In the genomic region with DNA sequence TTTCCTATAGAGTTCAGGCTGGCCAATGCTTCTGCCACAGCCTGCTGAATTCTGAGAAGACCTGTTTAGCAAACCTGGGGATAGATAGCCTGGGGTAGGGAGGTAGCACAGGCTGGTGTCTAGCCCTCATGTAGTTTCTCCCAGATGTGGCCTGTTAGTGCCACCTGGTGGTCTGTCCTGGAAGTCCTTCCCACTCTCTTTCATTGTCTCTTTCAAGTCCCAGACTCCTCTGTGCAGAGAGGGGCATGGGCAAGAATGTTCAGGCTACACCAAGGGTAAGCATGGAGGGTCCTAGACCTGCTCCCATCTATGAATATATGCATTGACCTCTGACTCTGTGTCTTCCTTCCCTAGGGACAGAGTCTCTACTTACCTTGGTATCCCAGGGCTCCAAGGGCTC, we compare ENCODE assay signal across 8 mouse cellular contexts. TPM values are rescaled to one million over a fixed set of nuclear protein-coding genes. Genes with fewer than 3 reads are reported as not detected.
DNase-seq lines count a peak whose midpoint lies in the region; ATAC-seq and TF ChIP-seq lines count a peak whose summit lies in the region.

No protein-coding gene starts in this region.

- no peak overlapping the region for H3K4me3 ChIP-seq in ES-Bruce4 (ENCODE audit: low read depth, low read length)
- no peak overlapping the region for H3K4me3 ChIP-seq in forebrain, embryonic 13.5 days
- H3K4me3 ChIP-seq in hindbrain, embryonic 10.5 days = no peak overlapping the region
- H3K4me3 ChIP-seq in layer of hippocampus, adult 2 months = no peak overlapping the region
- H3K4me3 ChIP-seq in lung, embryonic 16.5 days (ENCODE audit: low read length) = no peak overlapping the region
- H3K4me3 ChIP-seq in thymus, adult 2 months (ENCODE audit: control insufficient read depth, insufficient read depth, low read length) = no peak overlapping the region

- no peak overlapping the region for H3K4me2 ChIP-seq in forebrain, embryonic 13.5 days
- H3K4me2 ChIP-seq in lung, embryonic 16.5 days (ENCODE audit: low read depth, low read length) = no peak overlapping the region

- peak; percentile 77 for ATAC-seq in forebrain, embryonic 13.5 days
- ATAC-seq in lung, embryonic 16.5 days (ENCODE audit: low read depth) = peak; percentile 53

- no peak for TF ChIP-seq POLR2A in ES-Bruce4 (IDR thresholded peaks at IDR 0.05; ENCODE audit: insufficient read depth, low read length)
- no peak for TF ChIP-seq POLR2A in thymus, adult 2 months (IDR thresholded peaks at IDR 0.05; ENCODE audit: control insufficient read depth, extremely low read depth, insufficient read depth, low read length, poor library complexity)

- no peak for TF ChIP-seq EP300 in ES-Bruce4 (IDR thresholded peaks at IDR 0.05; ENCODE audit: insufficient read depth, low read depth, low read length)

- peaks cover 4% of the 10 kb centered on the region; the same call in 1 of the 2 replicates for H3K9me3 ChIP-seq in ES-Bruce4 (replicated peaks; ENCODE audit: control insufficient read depth, insufficient read depth, low read length, poor library complexity, severe bottlenecking)
- H3K9me3 ChIP-seq in forebrain, embryonic 13.5 days (replicated peaks) = no peaks in the 10 kb centered on the region
- H3K9me3 ChIP-seq in hindbrain, embryonic 10.5 days = no peaks in the 10 kb centered on the region
- no peaks in the 10 kb centered on the region for H3K9me3 ChIP-seq in lung, embryonic 16.5 days (ENCODE audit: control insufficient read depth, low read length)

- peak; percentile 36 for DNase-seq in c-Kit-negative CD71-positive TER-119-positive erythroid progenitor cells, embryonic 14.5 days (ENCODE audit: low read depth, low spot score)
- DNase-seq in hindbrain, embryonic 10.5 days (ENCODE audit: low spot score) = peak; percentile 83
- DNase-seq in layer of hippocampus, adult 2 months (ENCODE audit: low spot score in 2 of 2) = peak; percentile 48 to 82
- peak; percentile 67 for DNase-seq in ovary, postnatal 14 days (ENCODE audit: low spot score)
- DNase-seq in thymus, adult 2 months = peak; percentile 83

- H3K27ac ChIP-seq in ES-Bruce4 (ENCODE audit: insufficient read depth, low read length) = no peak overlapping the region
- no peak overlapping the region for H3K27ac ChIP-seq in forebrain, embryonic 13.5 days
- peak overlapping the region; percentile 40; the same call in 1 of the 2 replicates for H3K27ac ChIP-seq in hindbrain, embryonic 10.5 days
- H3K27ac ChIP-seq in layer of hippocampus, adult 2 months = no peak overlapping the region
- H3K27ac ChIP-seq in lung, embryonic 16.5 days (ENCODE audit: low read length) = no peak overlapping the region
- no peak overlapping the region for H3K27ac ChIP-seq in thymus, adult 2 months (ENCODE audit: control insufficient read depth, insufficient read depth, low read length)

- peak; percentile 92 for TF ChIP-seq CTCF in ES-Bruce4 (IDR thresholded peaks at IDR 0.05; ENCODE audit: low read depth, low read length)
- TF ChIP-seq CTCF in layer of hippocampus, adult 2 months (conservative IDR thresholded peaks at IDR 0.05) = peak; percentile 93
- no peak for TF ChIP-seq CTCF in thymus, adult 2 months (IDR thresholded peaks at IDR 0.05; ENCODE audit: borderline replicate concordance, control insufficient read depth, extremely low read depth, insufficient read depth, low read length, poor library complexity)

- no peaks in the 10 kb centered on the region for H3K36me3 ChIP-seq in ES-Bruce4 (ENCODE audit: control insufficient read depth, insufficient read depth, low read length, poor library complexity, severe bottlenecking)
- no peaks in the 10 kb centered on the region for H3K36me3 ChIP-seq in forebrain, embryonic 13.5 days (ENCODE audit: poor library complexity, severe bottlenecking)
- H3K36me3 ChIP-seq in hindbrain, embryonic 10.5 days = no peaks in the 10 kb centered on the region
- peaks cover 2% of the 10 kb centered on the region; the same call in 1 of the 2 replicates for H3K36me3 ChIP-seq in lung, embryonic 16.5 days (ENCODE audit: control insufficient read depth, insufficient read depth, low read length)
- no peaks in the 10 kb centered on the region for H3K36me3 ChIP-seq in thymus, adult 2 months (ENCODE audit: control insufficient read depth, insufficient read depth, low read length)

- H3K4me1 ChIP-seq in ES-Bruce4 (ENCODE audit: control insufficient read depth, insufficient read depth, low read length) = no peaks in the 10 kb centered on the region
- no peaks in the 10 kb centered on the region for H3K4me1 ChIP-seq in forebrain, embryonic 13.5 days
- peaks cover 1% of the 10 kb centered on the region; the same call in 1 of the 2 replicates for H3K4me1 ChIP-seq in hindbrain, embryonic 10.5 days (replicated peaks)
- no peaks in the 10 kb centered on the region for H3K4me1 ChIP-seq in lung, embryonic 16.5 days (replicated peaks; ENCODE audit: control insufficient read depth, insufficient read depth, low read length)
- no peaks in the 10 kb centered on the region for H3K4me1 ChIP-seq in thymus, adult 2 months (replicated peaks; ENCODE audit: control insufficient read depth, insufficient read depth, low read length)

- H3K27me3 ChIP-seq in ES-Bruce4 (ENCODE audit: control insufficient read depth, insufficient read depth, low read length, poor library complexity, severe bottlenecking) = no peaks in the 10 kb centered on the region
- H3K27me3 ChIP-seq in forebrain, embryonic 13.5 days = 0 out of 2 replicates have a peak, but pooled peaks cover 3% of the 10 kb centered on the region
- H3K27me3 ChIP-seq in hindbrain, embryonic 10.5 days (ENCODE audit: insufficient read depth, poor library complexity, severe bottlenecking) = no peaks in the 10 kb centered on the region
- H3K27me3 ChIP-seq in lung, embryonic 16.5 days (ENCODE audit: control insufficient read depth, insufficient read depth, low read depth, low read length) = no peaks in the 10 kb centered on the region
- no peaks in the 10 kb centered on the region for H3K27me3 ChIP-seq in thymus, adult 2 months (ENCODE audit: control insufficient read depth, insufficient read depth, low read length)

- H3K9ac ChIP-seq in ES-Bruce4 (ENCODE audit: low read depth, poor library complexity, severe bottlenecking) = no peak overlapping the region
- no peak overlapping the region for H3K9ac ChIP-seq in forebrain, embryonic 13.5 days
- H3K9ac ChIP-seq in lung, embryonic 16.5 days (ENCODE audit: low read length) = no peak overlapping the region

RNA-seq across cellular contexts. Expression of a gene that starts 15.8 kb away (rescaled TPM):
- 17.9 and 19.1 TPM in 2 replicates for polyA plus RNA-seq in ES-Bruce4 (2011; ENCODE audit: insufficient read depth, insufficient read length, low read depth, missing spikeins)
- polyA plus RNA-seq in forebrain, embryonic 13.5 days (2015; fragmentation: Nextera tagmentation; extraction: Ambion mirVana) = 13.8 and 14.1 TPM in 2 replicates
- 8.6 and 16.3 TPM in 2 replicates for polyA plus RNA-seq in hindbrain, embryonic 10.5 days (2016; fragmentation: Nextera tagmentation; extraction: Ambion mirVana)
- total RNA-seq in layer of hippocampus, adult 2 months (2021) = 10 to 100 TPM; 39.9 to 40.5 TPM
- 8.3 and 9.1 TPM in 2 replicates for polyA plus RNA-seq in lung, embryonic 16.5 days (2015; fragmentation: Nextera tagmentation; extraction: Ambion mirVana)
- 31.8 TPM in 2 replicates for polyA plus RNA-seq in thymus, adult 2 months (2012; rRNA removed)

RNA-seq across cellular contexts. Expression of a gene that starts 43.0 kb away (rescaled TPM):
- polyA plus RNA-seq in ES-Bruce4 (2011; ENCODE audit: insufficient read depth, insufficient read length, low read depth, missing spikeins) = 1.9 and 2.2 TPM in 2 replicates
- 3.4 and 3.5 TPM in 2 replicates for polyA plus RNA-seq in forebrain, embryonic 13.5 days (2015; fragmentation: Nextera tagmentation; extraction: Ambion mirVana)
- 1.2 and 2.3 TPM in 2 replicates for polyA plus RNA-seq in hindbrain, embryonic 10.5 days (2016; fragmentation: Nextera tagmentation; extraction: Ambion mirVana)
- 10 to 100 TPM in 1 of 2 experiments, 1 to 10 TPM in 1; 9.0 to 12.0 TPM for total RNA-seq in layer of hippocampus, adult 2 months (2021)
- polyA plus RNA-seq in lung, embryonic 16.5 days (2015; fragmentation: Nextera tagmentation; extraction: Ambion mirVana) = 570 and 624 TPM in 2 replicates
- polyA plus RNA-seq in thymus, adult 2 months (2012; rRNA removed) = 32.2 and 35.5 TPM in 2 replicates

Comparison
In these comparisons a context has a peak if more than half of its experiments do, and no peak if none do; other contexts are left out.
1. RNA of a gene that starts 43.0 kb away (polyA plus RNA-seq): 570 to 624 TPM in lung, embryonic 16.5 days; 32.2 to 35.5 TPM in thymus, adult 2 months, 3.4 to 3.5 TPM in forebrain, embryonic 13.5 days, 1.2 to 2.3 TPM in hindbrain, embryonic 10.5 days and 1.9 to 2.2 TPM in ES-Bruce4; every median in the first group is over 10 times any median in the second.
2. Peak in every context shown above with its lines, with median percentiles within 50 percentile points of each other: DNase-seq.